Mouse (Mus musculus): ENCODE results near the gene Fam129b. TPM values are rescaled to one million over a fixed set of nuclear protein-coding genes. Genes with fewer than 3 reads are reported as not detected.

Gene Fam129b
- polyA plus RNA-seq, 1 experiment: 142 TPM

- TF ChIP-seq POLR2A (IDR thresholded peaks at IDR 0.05; ENCODE audit: low read depth, low read length) (peak; percentile 47), CTCF (IDR thresholded peaks at IDR 0.05; ENCODE audit: borderline replicate concordance, insufficient read depth, low read length) (no peak)
- Histone ChIP-seq H3K4me1 (ENCODE audit: control insufficient read depth, insufficient read depth, low read length) (peaks cover 9% of the 10 kb centered on the region; the same call in 1 of the 2 replicates), H3K4me3 (ENCODE audit: insufficient read depth, low read length) (no peak overlapping the region), H3K27ac (ENCODE audit: insufficient read depth, low read length) (peak overlapping the region; percentile 85; the same call in 1 of the 2 replicates)
Measured at GRCm38 (mm10) chr2:32965511-32966183, 89.7 kb downstream of the Fam129b start.

GRCm38 (mm10) chr2:32966184-32966688, 90.3 kb downstream of the Fam129b start:
- peak overlapping the region; percentile 9 for H3K4me3 ChIP-seq (ENCODE audit: insufficient read depth, low read length)
- H3K4me1 ChIP-seq (ENCODE audit: control insufficient read depth, insufficient read depth, low read length): peaks cover 9% of the 10 kb centered on the region; the same call in 1 of the 2 replicates
- TF ChIP-seq POLR2A (IDR thresholded peaks at IDR 0.05; ENCODE audit: low read depth, low read length) (peak; percentile 40), CTCF (IDR thresholded peaks at IDR 0.05; ENCODE audit: borderline replicate concordance, insufficient read depth, low read length) (no peak)
- peak overlapping the region; percentile 85 for H3K27ac ChIP-seq (ENCODE audit: insufficient read depth, low read length)

- TF ChIP-seq POLR2A (IDR thresholded peaks at IDR 0.05; ENCODE audit: low read depth, low read length) (peak; percentile 89), CTCF (IDR thresholded peaks at IDR 0.05; ENCODE audit: borderline replicate concordance, insufficient read depth, low read length) (no peak)
- peak overlapping the region; percentile 85 for H3K27ac ChIP-seq (ENCODE audit: insufficient read depth, low read length)
- H3K4me1 ChIP-seq (ENCODE audit: control insufficient read depth, insufficient read depth, low read length): peaks cover 9% of the 10 kb centered on the region; the same call in 1 of the 2 replicates
- H3K4me3 ChIP-seq (ENCODE audit: insufficient read depth, low read length): peak overlapping the region; percentile 9
Measured at GRCm38 (mm10) chr2:32966689-32967631, 91.0 kb downstream of the Fam129b start.

- Histone ChIP-seq H3K4me3 (ENCODE audit: insufficient read depth, low read length) (no peak overlapping the region), H3K4me1 (ENCODE audit: control insufficient read depth, insufficient read depth, low read length) (peaks cover 9% of the 10 kb centered on the region; the same call in 1 of the 2 replicates), H3K27ac (ENCODE audit: insufficient read depth, low read length) (no peak overlapping the region)
- 0 out of 2 replicates have a peak, but pooled peaks have one; percentile 33 for TF ChIP-seq POLR2A (IDR thresholded peaks at IDR 0.05; ENCODE audit: low read depth, low read length)
- TF ChIP-seq CTCF (IDR thresholded peaks at IDR 0.05; ENCODE audit: borderline replicate concordance, insufficient read depth, low read length): no peak
Measured at GRCm38 (mm10) chr2:32968024-32968614, 92.2 kb downstream of the Fam129b start.

GRCm38 (mm10) chr2:32969326-32969725, 93.4 kb downstream of the Fam129b start:
- TF ChIP-seq CTCF (IDR thresholded peaks at IDR 0.05; ENCODE audit: borderline replicate concordance, insufficient read depth, low read length): no peak
- no peak for TF ChIP-seq POLR2A (IDR thresholded peaks at IDR 0.05; ENCODE audit: low read depth, low read length)
- Histone ChIP-seq H3K27ac (ENCODE audit: insufficient read depth, low read length) (no peak overlapping the region), H3K4me3 (ENCODE audit: insufficient read depth, low read length) (no peak overlapping the region), H3K4me1 (ENCODE audit: control insufficient read depth, insufficient read depth, low read length) (peaks cover 9% of the 10 kb centered on the region; the same call in 1 of the 2 replicates)

GRCm38 (mm10) chr2:32971235-32971634, 95.3 kb downstream of the Fam129b start:
- H3K27ac ChIP-seq (ENCODE audit: insufficient read depth, low read length): no peak overlapping the region
- 0 out of 2 replicates have a peak, but pooled peaks cover 2% of the 10 kb centered on the region for H3K4me1 ChIP-seq (ENCODE audit: control insufficient read depth, insufficient read depth, low read length)
- TF ChIP-seq CTCF (IDR thresholded peaks at IDR 0.05; ENCODE audit: borderline replicate concordance, insufficient read depth, low read length) (no peak), POLR2A (IDR thresholded peaks at IDR 0.05; ENCODE audit: low read depth, low read length) (no peak)
- H3K4me3 ChIP-seq (ENCODE audit: insufficient read depth, low read length): no peak overlapping the region

- H3K27ac ChIP-seq (ENCODE audit: insufficient read depth, low read length): no peak overlapping the region
- no peak for TF ChIP-seq CTCF (IDR thresholded peaks at IDR 0.05; ENCODE audit: borderline replicate concordance, insufficient read depth, low read length)
- TF ChIP-seq POLR2A (IDR thresholded peaks at IDR 0.05; ENCODE audit: low read depth, low read length): no peak
- H3K4me3 ChIP-seq (ENCODE audit: insufficient read depth, low read length): no peak overlapping the region
- no peaks in the 10 kb centered on the region for H3K4me1 ChIP-seq (ENCODE audit: control insufficient read depth, insufficient read depth, low read length)
Measured at GRCm38 (mm10) chr2:32974216-32974615, 98.3 kb downstream of the Fam129b start.

Other genes with a start within 250 kb of the Fam129b start
- 15.1 and 17.1 TPM in 2 replicates for gene Eng, start 229.5 kb upstream of the Fam129b start, polyA plus RNA-seq (2011; ENCODE audit: insufficient read length, low read depth, missing spikeins)
- gene Fpgs, start 172.0 kb upstream of the Fam129b start, polyA plus RNA-seq (2011; ENCODE audit: insufficient read length, low read depth, missing spikeins): 20.2 and 26.4 TPM in 2 replicates
- 77.9 and 82.0 TPM in 2 replicates for gene Cdk9, start 163.0 kb upstream of the Fam129b start, polyA plus RNA-seq (2011; ENCODE audit: insufficient read length, low read depth, missing spikeins)
- gene Sh2d3c, start 155.1 kb upstream of the Fam129b start, polyA plus RNA-seq (2011; ENCODE audit: insufficient read length, low read depth, missing spikeins): 2.1 and 2.6 TPM in 2 replicates
- not detected in 2 replicates for gene 6330409D20Rik, start 135.1 kb upstream of the Fam129b start, polyA plus RNA-seq (2011; ENCODE audit: insufficient read length, low read depth, missing spikeins)
- 26.1 and 36.6 TPM in 2 replicates for gene Tor2a, start 118.9 kb upstream of the Fam129b start, polyA plus RNA-seq (2011; ENCODE audit: insufficient read length, low read depth, missing spikeins)
- gene Ttc16, start 100.5 kb upstream of the Fam129b start, polyA plus RNA-seq (2011; ENCODE audit: insufficient read length, low read depth, missing spikeins): 0.40 and 0.67 TPM in 2 replicates
- gene Ptrh1, start 100.3 kb upstream of the Fam129b start, polyA plus RNA-seq (2011; ENCODE audit: insufficient read length, low read depth, missing spikeins): 28.9 and 44.3 TPM in 2 replicates
- gene Cfap157, start 91.7 kb upstream of the Fam129b start, polyA plus RNA-seq (2011; ENCODE audit: insufficient read length, low read depth, missing spikeins): not detected in 2 replicates
- 33.3 and 41.4 TPM in 2 replicates for gene Stxbp1, start 28.9 kb upstream of the Fam129b start, polyA plus RNA-seq (2011; ENCODE audit: insufficient read length, low read depth, missing spikeins)
- gene Rpl12, start 85.4 kb downstream of the Fam129b start, polyA plus RNA-seq (2011; ENCODE audit: insufficient read length, low read depth, missing spikeins): 64.0 and 65.9 TPM in 2 replicates
- gene Lrsam1, start 85.5 kb downstream of the Fam129b start, polyA plus RNA-seq (2011; ENCODE audit: insufficient read length, low read depth, missing spikeins): 15.3 and 18.5 TPM in 2 replicates
- gene Slc2a8, start 106.0 kb downstream of the Fam129b start, polyA plus RNA-seq (2011; ENCODE audit: insufficient read length, low read depth, missing spikeins): 5.9 and 7.0 TPM in 2 replicates